Mouse (Mus musculus): ENCODE measurements around the gene C3ar1.
A peak's percentile ranks its signal among the peaks of the same experiment; 100 is the strongest.

Gene C3ar1

GRCm38 (mm10) chr6:122820799-122821650 lies 34.9 kb downstream of the C3ar1 start:
- Histone ChIP-seq H3K4me1 (replicated peaks; ENCODE audit: low read depth, low read length) (peaks cover 59% of the 10 kb centered on the region), H3K4me3 (replicated peaks; ENCODE audit: low read length) (peak overlapping the region; percentile 89), H3K27me3 (ENCODE audit: insufficient read depth, low read length) (peaks cover 63% of the 10 kb centered on the region), H3K36me3 (ENCODE audit: insufficient read depth, low read length) (no peaks in the 10 kb centered on the region), H3K9me3 (ENCODE audit: low read length) (no peaks in the 10 kb centered on the region)
- TF ChIP-seq CTCF (conservative IDR thresholded peaks at IDR 0.05; ENCODE audit: low read length) = no peak
- TF ChIP-seq POU5F1 (IDR thresholded peaks at IDR 0.05; ENCODE audit: borderline replicate concordance, low read length) = no peak
- TF ChIP-seq NANOG (IDR thresholded peaks at IDR 0.05; ENCODE audit: borderline replicate concordance, low read length) = no peak

GRCm38 (mm10) chr6:122820071-122820798 lies 35.7 kb downstream of the C3ar1 start:
- TF ChIP-seq POU5F1 (IDR thresholded peaks at IDR 0.05; ENCODE audit: borderline replicate concordance, low read length) = no peak
- no peak for TF ChIP-seq NANOG (IDR thresholded peaks at IDR 0.05; ENCODE audit: borderline replicate concordance, low read length)
- TF ChIP-seq CTCF (conservative IDR thresholded peaks at IDR 0.05; ENCODE audit: low read length) = no peak
- peaks cover 56% of the 10 kb centered on the region for H3K27me3 ChIP-seq (ENCODE audit: insufficient read depth, low read length)
- peaks cover 52% of the 10 kb centered on the region for H3K4me1 ChIP-seq (replicated peaks; ENCODE audit: low read depth, low read length)
- peak overlapping the region; percentile 89 for H3K4me3 ChIP-seq (replicated peaks; ENCODE audit: low read length)
- H3K36me3 ChIP-seq (ENCODE audit: insufficient read depth, low read length) = no peaks in the 10 kb centered on the region
- H3K9me3 ChIP-seq (ENCODE audit: low read length) = no peaks in the 10 kb centered on the region

- peaks cover 50% of the 10 kb centered on the region for H3K4me1 ChIP-seq (replicated peaks; ENCODE audit: low read depth, low read length)
- no peaks in the 10 kb centered on the region for H3K9me3 ChIP-seq (ENCODE audit: low read length)
- no peaks in the 10 kb centered on the region for H3K36me3 ChIP-seq (ENCODE audit: insufficient read depth, low read length)
- H3K27me3 ChIP-seq (ENCODE audit: insufficient read depth, low read length) = peaks cover 49% of the 10 kb centered on the region
- no peak for TF ChIP-seq POU5F1 (IDR thresholded peaks at IDR 0.05; ENCODE audit: borderline replicate concordance, low read length)
- TF ChIP-seq CTCF (conservative IDR thresholded peaks at IDR 0.05; ENCODE audit: low read length) = no peak
- no peak for TF ChIP-seq NANOG (IDR thresholded peaks at IDR 0.05; ENCODE audit: borderline replicate concordance, low read length)
- H3K4me3 ChIP-seq (replicated peaks; ENCODE audit: low read length) = peak within 1 kb of the TSS; percentile 89
These were observed 36.5 kb downstream of the C3ar1 start, which contains the start of gene Foxj2 for GRCm38 (mm10) chr6:122819306-122820070. TSS of gene Foxj2 (plus strand) at chr6:122819914.

DNA sequence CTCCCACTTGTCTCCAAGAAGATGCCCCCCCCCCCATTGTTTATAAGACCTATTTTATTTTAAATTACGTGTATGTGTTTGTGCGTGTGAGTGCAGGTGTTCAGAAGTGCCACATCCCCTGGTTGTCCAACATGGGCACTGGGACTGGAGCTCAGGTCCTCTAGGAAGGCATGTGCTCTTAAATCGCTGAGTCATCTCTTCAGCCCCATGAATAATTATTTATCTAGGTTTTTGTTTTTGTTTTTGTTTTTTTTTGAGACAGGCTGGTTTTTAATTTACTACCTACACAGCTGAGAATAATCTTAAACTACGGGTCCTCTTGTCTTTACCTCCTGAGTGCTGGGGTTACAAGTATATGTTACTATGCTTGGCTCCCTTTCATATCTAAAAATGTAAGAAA lies 42.3 kb downstream of the C3ar1 start:
- TF ChIP-seq NANOG (IDR thresholded peaks at IDR 0.05; ENCODE audit: borderline replicate concordance, low read length) = no peak
- TF ChIP-seq POU5F1 (IDR thresholded peaks at IDR 0.05; ENCODE audit: borderline replicate concordance, low read length) = no peak
- TF ChIP-seq CTCF (conservative IDR thresholded peaks at IDR 0.05; ENCODE audit: low read length) = no peak
- Histone ChIP-seq H3K36me3 (ENCODE audit: insufficient read depth, low read length) (no peaks in the 10 kb centered on the region), H3K27me3 (ENCODE audit: insufficient read depth, low read length) (peaks cover 10% of the 10 kb centered on the region), H3K4me1 (replicated peaks; ENCODE audit: low read depth, low read length) (peaks cover 44% of the 10 kb centered on the region), H3K4me3 (replicated peaks; ENCODE audit: low read length) (no peak overlapping the region), H3K9me3 (ENCODE audit: low read length) (no peaks in the 10 kb centered on the region)

DNA sequence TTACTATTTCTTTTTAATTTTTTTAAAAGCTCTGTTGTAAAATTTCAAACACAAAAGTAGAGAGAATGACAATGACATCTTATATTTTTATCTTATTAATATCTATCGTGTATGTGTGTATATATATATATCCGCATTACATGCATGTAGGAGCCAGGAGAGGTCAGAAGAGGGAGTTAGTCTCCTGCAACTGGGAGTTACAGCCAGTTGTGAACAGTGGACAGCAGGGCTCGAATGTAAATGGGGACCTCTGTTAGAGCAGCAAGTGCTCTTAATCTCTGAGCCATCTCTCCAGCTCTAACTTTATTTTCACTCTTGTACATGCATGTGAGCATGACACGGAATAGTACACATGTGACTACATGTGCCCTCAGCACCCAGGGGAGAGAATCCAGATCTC lies 43.2 kb downstream of the C3ar1 start:
- H3K27me3 ChIP-seq (ENCODE audit: insufficient read depth, low read length) = 0 out of 2 replicates have a peak, but pooled peaks cover 2% of the 10 kb centered on the region
- H3K36me3 ChIP-seq (ENCODE audit: insufficient read depth, low read length) = no peaks in the 10 kb centered on the region
- TF ChIP-seq NANOG (IDR thresholded peaks at IDR 0.05; ENCODE audit: borderline replicate concordance, low read length) (no peak), POU5F1 (IDR thresholded peaks at IDR 0.05; ENCODE audit: borderline replicate concordance, low read length) (no peak), CTCF (conservative IDR thresholded peaks at IDR 0.05; ENCODE audit: low read length) (no peak)

GRCm38 (mm10) chr6:122811771-122812600 lies 44.0 kb downstream of the C3ar1 start:
- H3K4me1 ChIP-seq (replicated peaks; ENCODE audit: low read depth, low read length) = peaks cover 39% of the 10 kb centered on the region
- TF ChIP-seq NANOG (IDR thresholded peaks at IDR 0.05; ENCODE audit: borderline replicate concordance, low read length) (no peak), CTCF (conservative IDR thresholded peaks at IDR 0.05; ENCODE audit: low read length) (no peak), POU5F1 (IDR thresholded peaks at IDR 0.05; ENCODE audit: borderline replicate concordance, low read length) (no peak)
- no peaks in the 10 kb centered on the region for H3K9me3 ChIP-seq (ENCODE audit: low read length)
- peak overlapping the region; percentile 93 for H3K4me3 ChIP-seq (replicated peaks; ENCODE audit: low read length)
- H3K36me3 ChIP-seq (ENCODE audit: insufficient read depth, low read length) = no peaks in the 10 kb centered on the region
- no peaks in the 10 kb centered on the region for H3K27me3 ChIP-seq (ENCODE audit: insufficient read depth, low read length)

More for the DNA sequence above, 43.2 kb downstream of the C3ar1 start:
- H3K9me3 ChIP-seq (ENCODE audit: low read length) = no peaks in the 10 kb centered on the region
- H3K4me3 ChIP-seq (replicated peaks; ENCODE audit: low read length) = no peak overlapping the region
- H3K4me1 ChIP-seq (replicated peaks; ENCODE audit: low read depth, low read length) = peaks cover 39% of the 10 kb centered on the region

DNA sequence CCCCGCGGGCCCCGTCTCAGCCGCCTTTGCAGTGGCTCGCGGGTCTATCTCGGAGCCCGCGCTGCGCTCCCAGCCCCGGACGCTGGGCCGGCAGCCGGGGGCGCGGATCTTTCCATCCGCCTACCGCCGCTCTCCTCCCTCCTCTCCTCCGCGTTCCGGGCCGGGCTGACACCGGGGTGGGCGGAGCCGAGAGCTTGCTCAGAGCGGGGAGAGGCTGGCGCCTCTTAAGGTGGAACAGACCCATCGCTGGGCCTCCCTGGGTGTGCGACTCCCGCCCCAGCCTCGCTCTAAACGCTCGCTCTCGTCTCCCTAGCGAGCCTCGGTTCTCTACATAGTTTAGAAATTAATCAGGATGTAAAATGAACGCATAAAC lies 44.7 kb downstream of the C3ar1 start:
- Histone ChIP-seq H3K36me3 (ENCODE audit: insufficient read depth, low read length) (no peaks in the 10 kb centered on the region), H3K4me1 (replicated peaks; ENCODE audit: low read depth, low read length) (peaks cover 42% of the 10 kb centered on the region), H3K4me3 (replicated peaks; ENCODE audit: low read length) (peak overlapping the region; percentile 93), H3K27me3 (ENCODE audit: insufficient read depth, low read length) (no peaks in the 10 kb centered on the region), H3K9me3 (ENCODE audit: low read length) (no peaks in the 10 kb centered on the region)
- TF ChIP-seq NANOG (IDR thresholded peaks at IDR 0.05; ENCODE audit: borderline replicate concordance, low read length) (no peak), POU5F1 (IDR thresholded peaks at IDR 0.05; ENCODE audit: borderline replicate concordance, low read length) (no peak), CTCF (conservative IDR thresholded peaks at IDR 0.05; ENCODE audit: low read length) (no peak)

Measured in E14TG2a.4 (cell line).